Mouse (Mus musculus) frontal cortex, postnatal 25 days (tissue): ENCODE results near the gene Hemk1.
A peak's percentile ranks its signal among the peaks of the same experiment; 100 is the strongest.

Experiments
- DNase-seq, 2 experiments: peaks; one replicate each; pipeline ENCODE4 v3.0.0; 2022; ENCODE audit warnings: low spot score in 2 of 2

The Hemk1 gene

DNA sequence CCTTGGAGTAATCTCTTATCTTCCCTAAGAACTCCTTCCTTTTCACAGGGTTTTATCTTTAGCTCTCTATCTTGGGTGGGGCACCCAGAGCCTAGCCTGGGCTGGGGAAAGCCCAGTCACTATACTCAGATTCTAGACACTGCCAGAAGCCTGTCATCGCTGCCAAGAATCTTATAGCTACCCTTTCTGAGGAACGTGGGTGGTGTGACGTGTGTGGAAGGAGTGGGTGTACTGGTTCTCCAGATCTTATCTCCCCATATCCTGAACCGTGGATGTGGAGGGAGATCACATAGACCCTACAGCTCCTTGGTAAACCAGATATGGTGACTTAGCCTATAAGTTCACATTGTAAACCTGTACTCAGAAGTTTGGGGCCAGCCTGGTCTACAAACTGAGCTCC, 42.5 kb downstream of the Hemk1 start:
- DNase-seq: no peak

DNA sequence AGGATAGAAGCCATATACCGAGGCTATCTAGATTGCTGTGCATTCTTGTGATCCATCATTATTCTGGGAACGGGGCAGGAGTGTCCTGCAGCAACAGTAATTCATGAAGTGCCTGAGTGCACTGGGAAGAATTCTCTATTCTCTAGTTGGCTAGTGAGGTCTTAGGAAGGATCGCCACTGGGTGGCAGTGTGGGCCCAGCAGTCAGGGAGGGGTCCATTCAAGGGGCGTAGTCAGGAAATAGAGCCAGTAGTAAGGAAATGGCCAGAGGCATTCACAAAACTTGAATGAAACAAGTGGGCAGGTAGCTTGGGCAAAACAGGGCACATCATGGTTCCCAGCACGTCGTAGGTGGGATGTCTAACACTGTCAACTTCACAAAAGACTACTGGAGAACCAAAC, 43.9 kb downstream of the Hemk1 start:
- DNase-seq: peak; percentile 62 to 72

GRCm38 (mm10) chr9:107290897-107291296, 47.3 kb downstream of the Hemk1 start:
- peak; percentile 64 to 77 for DNase-seq

DNA sequence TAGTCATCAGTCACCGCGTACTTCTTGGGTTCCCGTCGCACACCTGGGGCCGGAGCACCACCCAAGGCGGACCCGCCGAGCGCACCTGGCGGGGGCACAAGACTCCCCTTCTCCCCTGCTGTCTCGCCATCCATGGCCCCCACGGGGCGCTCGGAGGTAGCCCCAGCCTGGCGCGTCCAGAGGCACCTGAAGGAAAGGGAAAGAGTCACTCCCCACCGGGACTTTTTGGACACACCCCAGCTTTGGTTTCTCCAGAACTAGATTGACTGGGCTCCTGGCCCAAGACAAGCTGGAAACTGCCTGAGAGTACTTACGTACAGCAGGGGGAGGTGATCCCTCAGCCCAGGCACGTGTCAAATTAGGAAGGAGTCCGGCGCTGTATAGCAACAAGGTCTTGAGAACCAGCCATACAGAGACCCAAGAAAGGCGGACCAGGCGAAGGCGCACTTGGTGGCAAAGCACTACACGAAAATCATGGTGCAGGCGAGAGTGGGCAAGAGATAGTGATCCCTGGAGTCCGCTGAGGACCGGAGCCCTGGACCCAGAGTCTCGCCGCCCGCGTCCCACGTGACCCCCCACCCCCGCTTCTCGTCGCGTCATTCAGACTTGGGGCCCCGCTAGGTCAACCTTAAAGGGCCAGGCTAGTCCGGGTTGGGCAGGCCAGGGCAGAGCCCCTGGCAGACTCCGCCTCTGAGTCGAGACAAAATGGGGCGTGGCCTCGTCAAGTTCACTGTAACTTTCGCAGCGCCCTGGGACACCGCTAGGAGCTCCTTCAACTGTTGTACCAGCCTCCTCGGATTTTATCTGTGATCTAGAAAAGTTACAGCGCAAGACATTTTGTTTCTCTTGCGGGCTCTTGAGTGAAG, 48.7 kb downstream of the Hemk1 start, which contains the start of gene Mapkapk3:
TSS of gene Mapkapk3 (minus strand) at position 667 of the 866 bp plus-strand sequence.
- DNase-seq: no peak

GRCm38 (mm10) chr9:107288711-107289110, 49.4 kb downstream of the Hemk1 start:
- DNase-seq: no peak

- DNase-seq: no peak
Measured at GRCm38 (mm10) chr9:107288105-107288650, 50.0 kb downstream of the Hemk1 start.

DNA sequence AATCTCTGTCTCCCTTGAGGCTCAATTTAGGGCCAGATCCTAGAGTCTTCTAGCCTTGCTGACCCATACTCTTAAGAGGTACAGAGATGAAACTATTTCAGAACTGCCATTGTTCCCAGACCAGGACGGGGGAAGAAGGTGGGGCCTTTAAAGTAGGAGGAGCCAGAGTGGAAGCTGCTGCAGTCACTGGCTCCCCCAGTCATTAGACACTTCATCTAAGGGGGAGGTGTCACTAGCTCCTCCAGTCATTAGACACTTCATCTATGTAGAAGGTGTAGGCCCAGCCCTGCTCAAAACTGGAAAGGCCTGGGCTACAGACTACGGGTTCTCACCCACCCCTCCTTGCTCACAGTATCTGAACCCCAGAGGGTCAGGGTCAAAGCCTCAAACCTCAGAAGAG, 50.9 kb downstream of the Hemk1 start:
- DNase-seq: no peak

DNA sequence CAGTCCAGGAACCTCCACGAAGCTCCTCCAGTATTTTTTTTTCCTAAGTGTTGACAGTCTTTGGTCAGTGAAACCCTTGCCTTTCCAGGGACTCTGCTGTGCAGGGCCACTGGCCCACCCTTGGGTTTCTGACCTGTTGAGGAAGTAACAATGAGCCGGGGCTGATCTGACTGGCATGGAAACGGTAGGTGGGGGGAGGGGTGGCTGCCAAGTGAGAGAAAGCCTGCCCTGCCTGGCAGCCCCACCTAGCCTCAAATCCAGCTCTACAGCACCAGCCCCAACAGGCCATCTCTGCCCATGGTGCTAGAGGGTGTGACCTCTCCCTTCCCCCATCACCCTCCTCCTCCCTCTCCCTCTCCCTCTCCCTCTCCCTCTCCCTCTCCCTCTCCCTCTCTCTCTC, 53.1 kb downstream of the Hemk1 start:
- DNase-seq: no peak

- no peak for DNase-seq
Measured at GRCm38 (mm10) chr9:107282951-107283350, 55.2 kb downstream of the Hemk1 start.

GRCm38 (mm10) chr9:107281241-107281987, 56.7 kb downstream of the Hemk1 start:
- DNase-seq: no peak

DNA sequence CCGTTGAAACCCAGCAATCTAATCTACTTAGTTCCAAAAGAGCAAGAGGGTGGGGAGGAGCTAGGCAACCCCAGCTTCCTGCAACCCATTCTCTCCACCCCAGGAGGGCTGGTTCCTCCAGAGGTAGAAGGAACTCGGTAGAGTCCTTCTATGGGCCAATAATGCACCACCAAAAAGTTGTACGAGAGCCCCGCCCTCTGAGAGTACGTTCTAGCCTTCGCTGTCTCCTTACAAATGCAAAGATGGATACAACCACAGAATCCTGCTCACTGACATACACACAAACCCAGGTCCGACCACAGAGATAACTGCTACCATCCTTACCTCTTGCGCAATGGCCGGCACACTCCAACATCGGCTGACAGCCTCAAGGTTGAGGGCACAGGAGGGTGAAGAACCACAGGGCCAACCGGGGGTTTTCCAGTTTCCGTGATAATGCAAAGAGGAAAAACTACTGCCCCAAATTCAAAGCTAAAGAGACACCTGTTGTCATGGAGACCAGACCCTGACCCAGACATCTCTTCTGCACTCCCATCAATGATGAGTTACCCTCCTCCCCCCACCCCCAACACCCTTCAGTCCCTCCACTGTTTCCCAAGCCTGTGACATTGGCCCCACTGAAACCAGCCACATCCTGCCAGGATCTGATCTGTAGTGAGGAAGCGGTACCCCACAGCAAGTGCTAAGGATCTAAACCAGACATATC, 57.7 kb downstream of the Hemk1 start:
- no peak for DNase-seq

GRCm38 (mm10) chr9:107279378-107280321, 58.5 kb downstream of the Hemk1 start:
- DNase-seq: no peak

- DNase-seq: no peak
Measured at GRCm38 (mm10) chr9:107278527-107279377, 59.4 kb downstream of the Hemk1 start.

DNA sequence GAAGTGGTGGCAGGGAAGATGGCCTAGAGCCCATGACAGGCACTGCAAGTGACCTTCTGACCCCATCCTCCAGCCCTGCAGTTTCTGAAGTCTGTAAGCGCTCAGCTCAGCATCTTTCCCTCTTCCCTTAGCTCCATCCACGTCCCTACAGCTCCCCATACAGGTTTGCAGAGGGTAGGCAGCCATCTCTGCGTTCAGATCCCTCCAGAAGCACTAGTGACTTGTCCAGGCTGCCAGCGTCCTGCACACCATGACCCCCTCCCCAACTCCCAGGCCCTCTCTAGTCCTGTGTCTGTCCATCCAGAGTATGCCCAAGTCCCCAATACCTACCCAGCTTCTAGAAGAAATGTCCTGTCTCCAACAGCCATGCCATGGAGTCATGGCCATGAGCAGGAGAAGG, 60.0 kb downstream of the Hemk1 start:
- DNase-seq: no peak

- no peak for DNase-seq
Measured at GRCm38 (mm10) chr9:107277603-107278002, 60.5 kb downstream of the Hemk1 start.
